Mouse (Mus musculus) neural tube, embryonic 13.5 days (tissue): ENCODE results near the gene Pepd. TPM values are rescaled to one million over a fixed set of nuclear protein-coding genes. Genes with fewer than 3 reads are reported as not detected.
A peak's percentile ranks its signal among the peaks of the same experiment; 100 is the strongest.

Experiments
- ATAC-seq: fragments of 200-750 bp; cut with Nextera tagmentation; 2 replicates; pipeline ENCODE4 v1.8.0; 2017; ENCODE audit warnings: low read depth, mild to moderate bottlenecking, moderate TSS enrichment, moderate library complexity
- H3K27ac ChIP-seq: fragments of 300-500 bp; sonication (generic); replicated peaks from 2 replicates; pipeline ENCODE4 v1.5.1; 2015; ENCODE audit warnings: moderate library complexity, mild to moderate bottlenecking, inconsistent platforms
- H3K27me3 ChIP-seq: fragments of 300-500 bp; sonication (generic); 2 replicates; pipeline ENCODE4 v1.6.1; 2015; ENCODE audit warnings: mild to moderate bottlenecking, inconsistent platforms
- H3K36me3 ChIP-seq: fragments of 300-500 bp; sonication (generic); 2 replicates; pipeline ENCODE4 v1.6.1; 2015; ENCODE audit warnings: mild to moderate bottlenecking, inconsistent platforms
- H3K4me1 ChIP-seq: fragments of 300-500 bp; sonication (generic); replicated peaks from 2 replicates; pipeline ENCODE4 v1.6.1; 2015; ENCODE audit warnings: inconsistent platforms
- H3K4me2 ChIP-seq: fragments of 300-500 bp; sonication (generic); 2 replicates; pipeline ENCODE4 v1.6.1; 2015; ENCODE audit warnings: inconsistent platforms, mild to moderate bottlenecking, moderate library complexity
- H3K4me3 ChIP-seq: fragments of 300-500 bp; sonication (generic); 2 replicates; pipeline ENCODE4 v1.5.1; 2015; ENCODE audit warnings: mild to moderate bottlenecking, inconsistent platforms
- H3K9ac ChIP-seq: fragments of 300-500 bp; sonication (generic); 2 replicates; pipeline ENCODE4 v1.6.1; 2015; ENCODE audit warnings: moderate library complexity, mild to moderate bottlenecking, inconsistent platforms
- H3K9me3 ChIP-seq: fragments of 300-500 bp; sonication (generic); 2 replicates; pipeline ENCODE4 v1.6.1; 2016; ENCODE audit warnings: inconsistent platforms
- WGBS: fragments of 180-500 bp; shearing (Covaris S2); methylation state at CpG from one replicate; pipeline ENCODE4 v1.1.7; 2015; 5-methylcytosine and 5-hydroxymethylcytosine counted together
- microRNA-seq: library from miRNA; unstranded; fragments of <30 nt; microRNA quantifications from one replicate; pipeline ENCODE4, GENCODE M21; 2016
- polyA plus RNA-seq: library from polyadenylated mRNA; unstranded; fragments of >200 nt; fragmentation: Nextera tagmentation; extraction: Ambion mirVana; gene quantifications from 2 replicates; pipeline ENCODE4 v1.2.1, GENCODE M21; 2015

Pepd gene
- polyA plus RNA-seq, 1 experiment from 2014 or later = 64.8 TPM

- WGBS = 56% methylated on average over 10 of the region's 10 CpGs
These were observed 168.7 kb downstream of the Pepd start for GRCm38 (mm10) chr7:35080843-35081338.

GRCm38 (mm10) chr7:35081406-35082104, 169.4 kb downstream of the Pepd start:
- no peak for ATAC-seq
- Histone ChIP-seq H3K36me3 (no peaks in the 10 kb centered on the region), H3K4me2 (no peak overlapping the region), H3K4me3 (no peak overlapping the region), H3K9ac (no peak overlapping the region), H3K27ac (no peak overlapping the region), H3K9me3 (no peaks in the 10 kb centered on the region), H3K4me1 (peaks cover 8% of the 10 kb centered on the region), H3K27me3 (peaks cover 13% of the 10 kb centered on the region; the same call in 1 of the 2 replicates)
- 83% methylated on average over 9 of the region's 9 CpGs for WGBS

More at GRCm38 (mm10) chr7:35080843-35081338, 168.7 kb downstream of the Pepd start:
- no peaks in the 10 kb centered on the region for H3K9me3 ChIP-seq
- no peak overlapping the region for H3K9ac ChIP-seq
- no peak overlapping the region for H3K4me3 ChIP-seq
- peak overlapping the region; percentile 16; the same call in 1 of the 2 replicates for H3K4me2 ChIP-seq
- peaks cover 11% of the 10 kb centered on the region; the same call in 1 of the 2 replicates for H3K27me3 ChIP-seq
- no peak overlapping the region for H3K27ac ChIP-seq
- no peak for ATAC-seq
- peaks cover 1% of the 10 kb centered on the region for H3K4me1 ChIP-seq
- no peaks in the 10 kb centered on the region for H3K36me3 ChIP-seq

GRCm38 (mm10) chr7:35084565-35085360, 172.6 kb downstream of the Pepd start:
- no peak for ATAC-seq
- no peaks in the 10 kb centered on the region for H3K9me3 ChIP-seq
- WGBS = 81% methylated on average over 12 of the region's 12 CpGs

GRCm38 (mm10) chr7:35086271-35086861, 174.2 kb downstream of the Pepd start:
- no peak overlapping the region for H3K9ac ChIP-seq
- peak; percentile 80 for ATAC-seq
- H3K4me1 ChIP-seq = peaks cover 18% of the 10 kb centered on the region
- WGBS = under 1% methylated on average over 21 of the region's 21 CpGs
- peak overlapping the region; percentile 23 for H3K4me3 ChIP-seq
- H3K9me3 ChIP-seq = no peaks in the 10 kb centered on the region
- H3K36me3 ChIP-seq = no peaks in the 10 kb centered on the region
- peaks cover 20% of the 10 kb centered on the region for H3K27me3 ChIP-seq
- peak overlapping the region; percentile 55 for H3K4me2 ChIP-seq
- no peak overlapping the region for H3K27ac ChIP-seq

More at GRCm38 (mm10) chr7:35084565-35085360, 172.6 kb downstream of the Pepd start:
- no peak overlapping the region for H3K9ac ChIP-seq
- H3K36me3 ChIP-seq = no peaks in the 10 kb centered on the region
- H3K4me2 ChIP-seq = no peak overlapping the region
- H3K27ac ChIP-seq = no peak overlapping the region
- no peak overlapping the region for H3K4me3 ChIP-seq
- H3K27me3 ChIP-seq = peaks cover 20% of the 10 kb centered on the region
- peaks cover 18% of the 10 kb centered on the region for H3K4me1 ChIP-seq

GRCm38 (mm10) chr7:35090550-35090949, 178.4 kb downstream of the Pepd start:
- Histone ChIP-seq H3K36me3 (no peaks in the 10 kb centered on the region), H3K4me1 (peaks cover 18% of the 10 kb centered on the region), H3K27ac (no peak overlapping the region), H3K9me3 (no peaks in the 10 kb centered on the region), H3K4me2 (no peak overlapping the region), H3K4me3 (no peak overlapping the region), H3K9ac (no peak overlapping the region), H3K27me3 (peaks cover 12% of the 10 kb centered on the region)
- no peak for ATAC-seq
- 83% methylated on average over 5 of the region's 5 CpGs for WGBS

Small RNAs within 50 kb of the gene (microRNA-seq; reads per million reads assigned to microRNA genes)
- not detected for gene Gm25033

Other genes with a start within 250 kb of the Pepd start
- gene Chst8, start 99.7 kb upstream of the Pepd start, polyA plus RNA-seq = 32.3 and 42.1 TPM in 2 replicates
- 38.7 and 40.0 TPM in 2 replicates for gene Cebpg, start 144.2 kb downstream of the Pepd start, polyA plus RNA-seq
- gene Cebpa, start 206.9 kb downstream of the Pepd start, polyA plus RNA-seq = 0.69 and 1.1 TPM in 2 replicates